Mouse (Mus musculus) R1 (cell line): Measurements from ENCODE around the gene Frmpd3.

ENCODE experiments used
- DNase-seq: peaks from one replicate; pipeline ENCODE4 v3.0.0-alpha.2; 2018; ENCODE audit warnings: low read depth, low spot score

Frmpd3 gene

GRCm38 (mm10) chrX:140456279-140456731, 114.2 kb downstream of the Frmpd3 start, which contains the start of gene Prps1:
Prps1 (plus strand) TSS chrX:140456613.
- peak; percentile 90 for DNase-seq

GRCm38 (mm10) chrX:140456751-140457491, 114.9 kb downstream of the Frmpd3 start:
- peak; percentile 20 for DNase-seq

GRCm38 (mm10) chrX:140457502-140457901, 115.4 kb downstream of the Frmpd3 start:
- no peak for DNase-seq

GRCm38 (mm10) chrX:140478231-140478630, 136.2 kb downstream of the Frmpd3 start:
- no peak for DNase-seq

- DNase-seq: peak; percentile 71
Observed at GRCm38 (mm10) chrX:140479171-140479570, 137.1 kb downstream of the Frmpd3 start.
